Mouse (Mus musculus): ENCODE results near the gene Gm10944.

- TF ChIP-seq CTCF (IDR thresholded peaks at IDR 0.05; ENCODE audit: control insufficient read depth, insufficient read depth, insufficient read length) (no peak), MAX (IDR thresholded peaks at IDR 0.05) (no peak), MYOG (IDR thresholded peaks at IDR 0.05; ENCODE audit: control insufficient read depth, extremely low read depth, insufficient read length) (no peak), MYOD1 (IDR thresholded peaks at IDR 0.05; ENCODE audit: control insufficient read depth, insufficient read length, low read depth) (no peak), FOSL1 (IDR thresholded peaks at IDR 0.05; ENCODE audit: insufficient read depth, low read length, poor library complexity, severe bottlenecking) (no peak), CEBPB (IDR thresholded peaks at IDR 0.05; ENCODE audit: low read depth) (no peak), USF1 (IDR thresholded peaks at IDR 0.05; ENCODE audit: low read depth) (no peak)
Measured at GRCm38 (mm10) chr10:10697497-10697896, 16.3 kb downstream of the Gm10944 start.
